Mouse (Mus musculus) heart, postnatal 25 days (tissue): ENCODE data around the gene Otud7a. TPM values are rescaled to one million over a fixed set of nuclear protein-coding genes. Genes with fewer than 3 reads are reported as not detected.

Experiments
- DNase-seq: peaks from one replicate; pipeline ENCODE4 v3.0.0; 2022; ENCODE audit warnings: low spot score
- intact Hi-C: fragments of 180-260 bp; cut with DNase I; formaldehyde crosslinking; loops from one replicate; pipeline ENCODE4 v1.15.1; 2025
- total RNA-seq, 2 experiments: library from RNA; stranded (reverse); gene quantifications; 2 replicates each; pipeline ENCODE4 v1.2.3; 2021

Otud7a gene
- total RNA-seq, 2 experiments from 2014 or later: 0.39 TPM; not detected in 1

- intact Hi-C loops: loop anchor here (5.0 kb wide), 1 partner anchor 55 kb away; no protein-coding TSS in a partner anchor
Measured at GRCm38 (mm10) chr7:63757678-63758239, 313.2 kb downstream of the Otud7a start.

GRCm38 (mm10) chr7:63758240-63758826 lies 313.8 kb downstream of the Otud7a start:
- intact Hi-C loops: loop anchor here (5.0 kb wide), 1 partner anchor 54 kb away; no protein-coding TSS in a partner anchor
- DNase-seq: no peak

More at GRCm38 (mm10) chr7:63757678-63758239, 313.2 kb downstream of the Otud7a start:
- DNase-seq: no peak

GRCm38 (mm10) chr7:63759606-63760005 lies 315.1 kb downstream of the Otud7a start:
- intact Hi-C loops: loop anchor here (5.0 kb wide), 1 partner anchor 53 kb away; no protein-coding TSS in a partner anchor
- DNase-seq: no peak

- no peak for DNase-seq
- intact Hi-C loops: no loop called here
Measured at GRCm38 (mm10) chr7:63762529-63762928, 318.0 kb downstream of the Otud7a start.

- no peak for DNase-seq
- intact Hi-C loops: no loop called here
Measured at GRCm38 (mm10) chr7:63768398-63769029, 324.0 kb downstream of the Otud7a start.

GRCm38 (mm10) chr7:63773268-63773667 lies 328.7 kb downstream of the Otud7a start:
- intact Hi-C loops: no loop called here
- no peak for DNase-seq

GRCm38 (mm10) chr7:63774291-63774690 lies 329.7 kb downstream of the Otud7a start:
- DNase-seq: no peak
- intact Hi-C loops: no loop called here

GRCm38 (mm10) chr7:63777328-63777727 lies 332.8 kb downstream of the Otud7a start:
- intact Hi-C loops: no loop called here
- no peak for DNase-seq

GRCm38 (mm10) chr7:63780821-63781220 lies 336.3 kb downstream of the Otud7a start:
- no peak for DNase-seq
- intact Hi-C loops: no loop called here

GRCm38 (mm10) chr7:63789743-63790142 lies 345.2 kb downstream of the Otud7a start:
- DNase-seq: no peak
- intact Hi-C loops: no loop called here

- DNase-seq: no peak
Measured at GRCm38 (mm10) chr7:63796001-63796632, 351.6 kb downstream of the Otud7a start.

GRCm38 (mm10) chr7:63798446-63798845 lies 353.9 kb downstream of the Otud7a start:
- DNase-seq: no peak
- intact Hi-C loops: loop anchor here (2.0 kb wide), 1 partner anchor 14 kb away; no protein-coding TSS in a partner anchor

More at GRCm38 (mm10) chr7:63796001-63796632, 351.6 kb downstream of the Otud7a start:
- intact Hi-C loops: no loop called here

- no peak for DNase-seq
- intact Hi-C loops: loop anchor here (2.0 kb wide), 1 partner anchor 13 kb away; no protein-coding TSS in a partner anchor
Measured at GRCm38 (mm10) chr7:63799304-63799703, 354.8 kb downstream of the Otud7a start.

GRCm38 (mm10) chr7:63802751-63803150 lies 358.2 kb downstream of the Otud7a start:
- intact Hi-C loops: no loop called here
- peak; percentile 42 for DNase-seq

Other genes starting within 250 kb of the Otud7a start
- gene Chrna7, start 232.2 kb upstream of the Otud7a start, total RNA-seq: not detected